ENCODE assay signal across 10 mouse cellular contexts in the genomic region with DNA sequence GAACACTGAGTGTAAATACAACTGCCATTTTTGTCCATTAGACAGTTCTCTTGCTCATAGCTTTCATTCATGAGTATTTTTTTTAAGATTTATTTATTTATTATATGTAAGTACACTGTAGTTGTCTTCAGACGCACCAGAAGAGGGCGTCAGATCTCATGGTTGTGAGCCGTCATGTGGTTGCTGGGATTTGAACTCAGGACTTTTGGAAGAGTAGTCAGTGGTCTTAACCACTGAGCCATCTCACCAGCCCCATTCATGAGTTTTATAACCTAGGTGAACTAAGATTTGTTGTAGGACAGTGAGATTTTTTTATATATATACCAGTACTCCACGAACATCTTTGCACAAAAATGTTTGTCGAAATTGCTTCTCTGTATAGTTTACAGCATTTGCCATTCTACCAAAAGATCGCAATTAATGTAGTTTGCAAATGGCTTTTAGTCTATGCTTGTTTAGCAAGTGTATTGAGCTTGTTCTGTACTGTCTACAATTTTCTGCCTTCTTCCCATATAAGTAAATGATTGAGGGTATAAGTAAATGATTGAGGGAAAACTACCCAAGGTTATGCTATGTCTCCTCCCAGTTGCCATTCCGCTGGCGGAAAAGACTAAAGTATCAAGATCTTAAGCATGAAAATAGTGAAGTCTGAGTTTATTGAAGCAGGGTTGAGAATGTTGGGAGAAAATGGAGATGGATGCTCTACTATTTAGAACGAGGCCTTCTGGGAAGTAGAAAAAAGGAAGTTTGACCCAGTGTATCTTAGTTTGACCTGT. TPM values are rescaled to one million over a fixed set of nuclear protein-coding genes. Genes with fewer than 3 reads are reported as not detected.
DNase-seq lines count a peak whose midpoint lies in the region; ATAC-seq and TF ChIP-seq lines count a peak whose summit lies in the region.
"Had no signal": no experiment of that assay in that cellular context is flagged by ENCODE, and none has a peak within 500 bp of the region (broad histone marks: within the 10 kb centered on the region; RNA-seq: fewer than 3 reads in every experiment).

No protein-coding gene starts in this region.

- H3K4me1 ChIP-seq in heart, embryonic 15.5 days (replicated peaks) = peaks cover 14% of the 10 kb centered on the region
- H3K4me1 ChIP-seq in CH12.LX (ENCODE audit: control insufficient read depth in 1 of 2, insufficient read depth in 2 of 2) = peaks cover 3 to 23% of the 10 kb centered on the region in 2 experiments; a peak in 3 of 4 replicates
- peaks cover 16% of the 10 kb centered on the region; the same call in 1 of the 2 replicates for H3K4me1 ChIP-seq in embryonic facial prominence, embryonic 15.5 days

- 0 out of 4 replicates have a peak, but pooled peaks of 1 of the 2 experiments have one; percentile 4 for TF ChIP-seq CTCF in CH12.LX (conservative IDR thresholded peaks at IDR 0.05 in 1 of 2, IDR thresholded peaks at IDR 0.05 in 1 of 2; ENCODE audit: low read depth in 2 of 2, low read length in 2 of 2)

- peaks cover 29% of the 10 kb centered on the region for H3K79me2 ChIP-seq in CH12.LX (replicated peaks; ENCODE audit: control insufficient read depth, extremely low read depth, insufficient read depth, poor library complexity, severe bottlenecking)

- H3K9ac ChIP-seq in heart, embryonic 15.5 days = no peak overlapping the region
- H3K9ac ChIP-seq in CH12.LX (ENCODE audit: insufficient read depth, low read depth) = peak overlapping the region; percentile 79
- H3K9ac ChIP-seq in embryonic facial prominence, embryonic 15.5 days = no peak overlapping the region

- H3K4me2 ChIP-seq in heart, embryonic 15.5 days = no peak overlapping the region
- 0 out of 2 replicates have a peak overlapping the region, but pooled peaks have one; percentile 67 for H3K4me2 ChIP-seq in CH12.LX (ENCODE audit: insufficient read depth, low read depth, poor library complexity, severe bottlenecking)
- H3K4me2 ChIP-seq in embryonic facial prominence, embryonic 15.5 days (replicated peaks) = no peak overlapping the region

- no peaks in the 10 kb centered on the region for H3K9me3 ChIP-seq in heart, embryonic 15.5 days (replicated peaks)
- H3K9me3 ChIP-seq in CH12.LX (replicated peaks; ENCODE audit: low read length) = no peaks in the 10 kb centered on the region
- H3K9me3 ChIP-seq in embryonic facial prominence, embryonic 15.5 days (replicated peaks) = no peaks in the 10 kb centered on the region

- no peaks in the 10 kb centered on the region for H3K27me3 ChIP-seq in heart, embryonic 15.5 days
- no peaks in the 10 kb centered on the region for H3K27me3 ChIP-seq in CH12.LX (replicated peaks)
- H3K27me3 ChIP-seq in embryonic facial prominence, embryonic 15.5 days = no peaks in the 10 kb centered on the region
- H3K27me3 ChIP-seq: Patski had no signal

- no peak for TF ChIP-seq POLR2A in CH12.LX (IDR thresholded peaks at IDR 0.05; ENCODE audit: low read depth, low read length)

- in situ Hi-C loops in CH12.LX (cut with MboI; ENCODE audit: low pct_ligation_motif_present, low pct_unique_long_range_greater_than_20kb, low sequenced_read_pairs) = no loop called here

- 0 out of 2 replicates have a peak, but pooled peaks have one; percentile 9 for TF ChIP-seq EP300 in CH12.LX (IDR thresholded peaks at IDR 0.05; ENCODE audit: low read length)

- ATAC-seq in heart, embryonic 15.5 days (replicated peaks; ENCODE audit: insufficient number of reproducible peaks, insufficient read depth, low FRiP score, low read depth) = no peak
- no peak for ATAC-seq in embryonic facial prominence, embryonic 15.5 days (ENCODE audit: insufficient number of reproducible peaks, low FRiP score, low TSS enrichment, low read depth)
- ATAC-seq: inflammation-experienced regulatory T-cells, adult 6 months; Patski had no signal

- H3K4me3 ChIP-seq in heart, embryonic 15.5 days = no peak overlapping the region
- H3K4me3 ChIP-seq in CH12.LX (replicated peaks in 1 of 3; ENCODE audit: low read depth in 2 of 3, low read length in 2 of 3, poor library complexity in 1 of 3) = no peak overlapping the region
- no peak overlapping the region for H3K4me3 ChIP-seq in embryonic facial prominence, embryonic 15.5 days (replicated peaks)

- H3K27ac ChIP-seq in heart, embryonic 15.5 days = 0 out of 2 replicates have a peak overlapping the region, but pooled peaks have one; percentile 90
- H3K27ac ChIP-seq in CH12.LX (ENCODE audit: insufficient read depth, low read depth) = no peak overlapping the region
- H3K27ac ChIP-seq in embryonic facial prominence, embryonic 15.5 days (replicated peaks) = 0 out of 2 replicates have a peak overlapping the region, but pooled peaks have one; percentile 1

- H3K36me3 ChIP-seq in heart, embryonic 15.5 days = peaks cover 9% of the 10 kb centered on the region
- H3K36me3 ChIP-seq in CH12.LX (replicated peaks in 1 of 2; ENCODE audit: control insufficient read depth in 1 of 2, insufficient read depth in 1 of 2, low read length in 1 of 2) = peaks cover 7 to 29% of the 10 kb centered on the region in 2 experiments
- H3K36me3 ChIP-seq in embryonic facial prominence, embryonic 15.5 days = peaks cover 11% of the 10 kb centered on the region

- TF ChIP-seq RAD21 in CH12.LX (IDR thresholded peaks at IDR 0.05; ENCODE audit: low read depth, low read length) = no peak

- dilution Hi-C loops in CH12.LX (cut with MboI; ENCODE audit: extremely low pct_ligation_motif_present, extremely low pct_unique_long_range_greater_than_20kb, low sequenced_read_pairs) = no loop called here

- WGBS in heart, embryonic 15.5 days = 88% methylated on average over 9 of the region's 9 CpGs
- WGBS in embryonic facial prominence, embryonic 15.5 days = 89% methylated on average over 9 of the region's 9 CpGs

- no peak for DNase-seq in heart, adult 9 months (ENCODE audit: low spot score in 2 of 2)
- no peak for DNase-seq in CH12.LX (ENCODE audit: extremely low read depth)
- peak; percentile 44 for DNase-seq in kidney, postnatal 14 days
- DNase-seq in spleen, postnatal 14 days (ENCODE audit: low spot score in 2 of 2) = no peak
- no peak for DNase-seq in frontal cortex, adult 2 months (ENCODE audit: extremely low spot score in 1 of 2, low spot score in 1 of 2)
- no peak for DNase-seq in gastrocnemius, postnatal 4 days (ENCODE audit: low spot score in 2 of 2)

TF ChIP-seq in CH12.LX, 34 proteins besides CTCF, POLR2A, EP300 and RAD21:
- TF ChIP-seq E2F4 (IDR thresholded peaks at IDR 0.05; ENCODE audit: insufficient replicate concordance, low read depth, low read length) (0 out of 2 replicates have a peak, but pooled peaks have one; percentile 33), SIN3A (IDR thresholded peaks at IDR 0.05; ENCODE audit: low read length) (no peak)

RNA-seq across cellular contexts. Expression of gene Psen1, which starts 1.2 kb away (rescaled TPM):
- polyA plus RNA-seq in heart, embryonic 15.5 days (2015; fragmentation: Nextera tagmentation; extraction: Ambion mirVana) = 38.9 and 44.0 TPM in 2 replicates
- total RNA-seq in CH12.LX (2012; rRNA removed) (45.8 and 46.9 TPM in 2 replicates), CH12.LX (2014; rRNA removed) (26.4 and 28.4 TPM in 2 replicates)
- 57.6 and 61.1 TPM in 2 replicates for polyA plus RNA-seq in CH12.LX (2012; ENCODE audit: insufficient read length, low read depth)
- 67.8 and 72.3 TPM in 2 replicates for polyA plus RNA-seq in embryonic facial prominence, embryonic 15.5 days (2015; fragmentation: Nextera tagmentation; extraction: Ambion mirVana)
- 34.8 and 35.7 TPM in 2 replicates for polyA plus RNA-seq in frontal cortex, adult 2 months (2012; rRNA removed)
- total RNA-seq in gastrocnemius, postnatal 4 days (2021) = 10 to 100 TPM; 39.0 to 39.3 TPM

RNA-seq across cellular contexts. Expression of gene Rbm25, which starts 55.7 kb away (rescaled TPM):
- 156 and 157 TPM in 2 replicates for polyA plus RNA-seq in heart, embryonic 15.5 days (2015; fragmentation: Nextera tagmentation; extraction: Ambion mirVana)
- total RNA-seq in CH12.LX (2012; rRNA removed) (58.6 and 75.0 TPM in 2 replicates), CH12.LX (2014; rRNA removed) (97.5 and 103 TPM in 2 replicates)
- 227 and 245 TPM in 2 replicates for polyA plus RNA-seq in CH12.LX (2012; ENCODE audit: insufficient read length, low read depth)
- polyA plus RNA-seq in embryonic facial prominence, embryonic 15.5 days (2015; fragmentation: Nextera tagmentation; extraction: Ambion mirVana) = 225 and 256 TPM in 2 replicates
- 179 and 181 TPM in 2 replicates for polyA plus RNA-seq in frontal cortex, adult 2 months (2012; rRNA removed)
- 100 to 1,000 TPM in 1 of 2 experiments, 10 to 100 TPM in 1; 84.5 to 100 TPM for total RNA-seq in gastrocnemius, postnatal 4 days (2021)
